Mouse (Mus musculus) embryonic fibroblast, embryonic 13.5 days (primary cell): ENCODE results near the gene Mrps27.

Source experiments
- CTCF ChIP-seq: IDR thresholded peaks from 2 replicates; pipeline ENCODE4 v1.5.1; 2011; ENCODE audit warnings: mild to moderate bottlenecking, control low read depth, low read length, moderate library complexity, borderline replicate concordance; ENCODE audit not compliant: insufficient read depth
- POLR2A ChIP-seq: IDR thresholded peaks from 2 replicates; pipeline ENCODE4 v1.6.1; 2011; ENCODE audit warnings: low read depth, mild to moderate bottlenecking, control low read depth, low read length, moderate library complexity

- no peak for TF ChIP-seq CTCF
- peak; percentile 80 for TF ChIP-seq POLR2A
Measured at GRCm38 (mm10) chr13:99344599-99345575, at the start of gene Mrps27, which contains the start of gene Ptcd2.
